Mouse (Mus musculus) cerebellum, adult 2 months (tissue): ENCODE results near the gene Fam222b.

Source experiments
- CTCF ChIP-seq: fragments of 200-500 bp; IDR thresholded peaks from 2 replicates; pipeline ENCODE4 v1.5.1; 2011; ENCODE audit warnings: low read depth, mild to moderate bottlenecking, control low read depth, low read length, moderate library complexity, borderline replicate concordance; ENCODE audit not compliant: insufficient read depth
- POLR2A ChIP-seq: fragments of 200-500 bp; IDR thresholded peaks from 2 replicates; pipeline ENCODE4 v1.6.1; 2011; ENCODE audit warnings: low read length, control low read depth, borderline replicate concordance; ENCODE audit not compliant: insufficient read depth

DNA sequence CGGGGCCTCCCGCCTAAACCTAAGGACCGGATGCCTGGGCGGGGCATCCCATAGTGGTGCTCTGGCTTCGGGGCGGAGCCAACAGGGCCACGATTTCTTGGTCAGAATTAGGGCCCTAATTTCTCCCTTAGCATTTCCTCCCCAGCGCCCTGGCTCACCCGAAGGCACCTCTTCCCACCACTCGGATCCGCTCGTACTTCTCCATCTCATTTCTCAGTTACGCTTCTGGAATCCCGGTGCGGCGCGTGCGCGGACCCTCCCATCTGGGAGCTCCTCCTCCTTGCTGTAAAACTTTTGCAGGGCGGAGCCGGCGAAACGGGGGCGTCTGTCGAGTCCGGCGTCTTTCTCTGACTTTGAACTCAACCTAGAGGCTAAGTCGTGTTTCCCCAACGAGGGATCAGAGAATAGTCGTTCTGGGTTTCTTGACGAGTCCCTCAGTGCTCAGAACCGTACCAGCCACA lies 82.0 kb downstream of the Fam222b start, which contains the start of the genes Nek8 and Tlcd1:
- TF ChIP-seq CTCF (no peak), POLR2A (no peak)
